8 mouse cellular contexts compared by ENCODE assay signal in genomic region chr13:116707621-116708455, GRCm38 (mm10).
DNase-seq lines count a peak whose midpoint lies in the region; ATAC-seq lines count a peak whose summit lies in the region.

No protein-coding gene starts in this region.

- peak; percentile 11 to 49 for DNase-seq in cerebellum, postnatal 10 days
- no peak for DNase-seq in cerebellum, adult 8-10 months
- DNase-seq in liver, embryonic 11.5 days (ENCODE audit: low spot score), result peak; percentile 41
- DNase-seq in retina, embryonic 14.5 days (ENCODE audit: low spot score), result peak; percentile 55
- no peak for DNase-seq in layer of hippocampus, postnatal 25 days (ENCODE audit: extremely low spot score in 1 of 2, low spot score in 1 of 2)

- H3K4me1 ChIP-seq in liver, embryonic 11.5 days (replicated peaks; ENCODE audit: control insufficient read depth, insufficient read depth, low read length), result no peaks in the 10 kb centered on the region
- no peaks in the 10 kb centered on the region for H3K4me1 ChIP-seq in liver, embryonic 12.5 days

- ATAC-seq in liver, embryonic 11.5 days (replicated peaks; ENCODE audit: low FRiP score), result no peak
- no peak for ATAC-seq in liver, embryonic 12.5 days
- ATAC-seq in hematopoietic stem cell, adult 5-6 weeks (replicated peaks in 1 of 2; ENCODE audit: insufficient read depth in 1 of 2, low FRiP score in 2 of 2, low TSS enrichment in 1 of 2, low read depth in 1 of 2, poor library complexity in 2 of 2, severe bottlenecking in 2 of 2), result 0 out of 4 replicates have a peak, but pooled peaks have one; percentile 22 to 28
- ATAC-seq in monocyte, adult 5-6 weeks (replicated peaks; ENCODE audit: insufficient number of reproducible peaks, low FRiP score, low TSS enrichment, poor library complexity, severe bottlenecking), result no peak

- WGBS in liver, embryonic 11.5 days, result 9% methylated on average over 20 of the region's 20 CpGs
- 5% methylated on average over 20 of the region's 20 CpGs for WGBS in liver, embryonic 12.5 days (ENCODE audit: insufficient replicate concordance)

- no peak overlapping the region for H3K4me3 ChIP-seq in liver, embryonic 11.5 days (ENCODE audit: low read depth, low read length)
- no peak overlapping the region for H3K4me3 ChIP-seq in liver, embryonic 12.5 days

- peaks cover 75% of the 10 kb centered on the region for H3K27me3 ChIP-seq in liver, embryonic 11.5 days (replicated peaks; ENCODE audit: control insufficient read depth, insufficient read depth, low read length)
- H3K27me3 ChIP-seq in liver, embryonic 12.5 days (replicated peaks), result peaks cover 82% of the 10 kb centered on the region

- no peaks in the 10 kb centered on the region for H3K9me3 ChIP-seq in liver, embryonic 11.5 days (ENCODE audit: control insufficient read depth, low read length)
- no peaks in the 10 kb centered on the region for H3K9me3 ChIP-seq in liver, embryonic 12.5 days (replicated peaks)

- peak overlapping the region; percentile 23 for H3K4me2 ChIP-seq in liver, embryonic 11.5 days
- no peak overlapping the region; the same call in 1 of the 2 replicates for H3K4me2 ChIP-seq in liver, embryonic 12.5 days

- H3K27ac ChIP-seq in liver, embryonic 11.5 days (ENCODE audit: low read depth, low read length), result no peak overlapping the region
- H3K27ac ChIP-seq in liver, embryonic 12.5 days, result no peak overlapping the region

- no peaks in the 10 kb centered on the region for H3K36me3 ChIP-seq in liver, embryonic 11.5 days (ENCODE audit: control insufficient read depth, insufficient read depth, low read length)
- no peaks in the 10 kb centered on the region for H3K36me3 ChIP-seq in liver, embryonic 12.5 days

- no peak overlapping the region for H3K9ac ChIP-seq in liver, embryonic 11.5 days (ENCODE audit: low read depth, low read length)
- H3K9ac ChIP-seq in liver, embryonic 12.5 days, result no peak overlapping the region

Comparison
In these comparisons a context has a peak if more than half of its experiments do, and no peak if none do; other contexts are left out.
1. DNase-seq: peak in cerebellum, postnatal 10 days (2 of 2), liver, embryonic 11.5 days (single experiment) and retina, embryonic 14.5 days (single experiment); none in cerebellum, adult 8-10 months (single experiment) and layer of hippocampus, postnatal 25 days (0 of 2).
2. ATAC-seq: peak in hematopoietic stem cell, adult 5-6 weeks (2 of 2); none in liver, embryonic 11.5 days (single experiment), liver, embryonic 12.5 days (single experiment) and monocyte, adult 5-6 weeks (single experiment).